Mouse (Mus musculus): ENCODE measurements around the gene Gspt2. TPM values are rescaled to one million over a fixed set of nuclear protein-coding genes. Genes with fewer than 3 reads are reported as not detected.
A peak's percentile ranks its signal among the peaks of the same experiment; 100 is the strongest.
"Not testable (repeated sequence)": the region's sequence is repeated elsewhere in the genome, so short reads cannot be mapped to it uniquely, and the experiment has no call there.

Gene Gspt2
- polyA plus RNA-seq, 1 experiment from 2014 or later, result 5.0 TPM

GRCm38 (mm10) chrX:94689593-94689992 lies 53.7 kb downstream of the Gspt2 start:
- not testable (repeated sequence) for H3K27me3 ChIP-seq (replicated peaks; ENCODE audit: control insufficient read depth, insufficient read depth, low read length); H3K27ac ChIP-seq (replicated peaks; ENCODE audit: low read depth, low read length); DNase-seq (ENCODE audit: low spot score); H3K4me3 ChIP-seq (ENCODE audit: low read depth, low read length); H3K4me1 ChIP-seq (ENCODE audit: control insufficient read depth, insufficient read depth, low read length); H3K9ac ChIP-seq (ENCODE audit: low read depth, low read length); H3K9me3 ChIP-seq (ENCODE audit: control insufficient read depth, low read length); H3K4me2 ChIP-seq (ENCODE audit: low read depth, low read length); H3K36me3 ChIP-seq (ENCODE audit: control insufficient read depth, insufficient read depth, low read length)
- ATAC-seq (ENCODE audit: low read depth), result peak; percentile 60; the same call in 1 of the 2 replicates
- 89% methylated on average over 5 of the region's 5 CpGs for WGBS

Other genes starting within 250 kb of the Gspt2 start
- 759 and 868 TPM in 2 replicates for gene Maged1, start 93.9 kb upstream of the Gspt2 start, polyA plus RNA-seq (2014; fragmentation: Nextera tagmentation; extraction: Ambion mirVana)
- gene Zxdb, start 88.5 kb downstream of the Gspt2 start, polyA plus RNA-seq (2014; fragmentation: Nextera tagmentation; extraction: Ambion mirVana), result 2.7 and 2.8 TPM in 2 replicates

All from embryonic facial prominence, embryonic 14.5 days (tissue).